Mouse (Mus musculus): ENCODE results near the gene Wdr54. TPM values are rescaled to one million over a fixed set of nuclear protein-coding genes. Genes with fewer than 3 reads are reported as not detected.
A peak's percentile ranks its signal among the peaks of the same experiment; 100 is the strongest.

The Wdr54 gene
- polyA plus RNA-seq, 1 experiment from 2014 or later: 0.85 TPM

DNA sequence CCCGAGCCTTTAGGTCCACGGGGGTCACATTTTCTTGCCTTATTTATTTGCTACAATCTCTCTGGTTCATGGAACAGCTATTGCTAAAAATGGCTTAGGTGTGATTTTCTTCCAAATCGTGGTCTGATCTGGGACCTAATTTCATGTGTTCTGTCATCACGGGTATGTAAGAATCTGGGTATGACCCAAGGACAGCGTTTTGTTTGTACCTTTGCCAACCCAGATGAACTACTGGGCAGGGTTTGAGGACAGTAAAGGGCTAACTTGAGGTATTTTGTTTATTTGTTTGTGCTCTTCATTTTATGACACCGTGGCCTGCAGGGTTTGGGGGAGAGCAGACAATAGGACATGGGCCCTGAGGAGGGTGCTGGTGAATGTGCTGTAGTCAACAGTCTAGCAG, 24.4 kb upstream of the Wdr54 start:
- Histone ChIP-seq H3K9me3 (replicated peaks; ENCODE audit: control insufficient read depth, low read length) (no peaks in the 10 kb centered on the region), H3K4me3 (ENCODE audit: low read depth, low read length) (no peak overlapping the region), H3K27ac (ENCODE audit: low read length) (no peak overlapping the region), H3K4me1 (ENCODE audit: control insufficient read depth, low read depth, low read length) (peaks cover under 1% of the 10 kb centered on the region), H3K27me3 (ENCODE audit: control insufficient read depth, insufficient read depth, low read depth, low read length) (no peaks in the 10 kb centered on the region), H3K9ac (ENCODE audit: low read depth, low read length) (no peak overlapping the region), H3K36me3 (ENCODE audit: control insufficient read depth, insufficient read depth) (peaks cover 2% of the 10 kb centered on the region), H3K4me2 (ENCODE audit: low read depth, low read length) (no peak overlapping the region)
- 53% methylated on average over 6 of the region's 6 CpGs for WGBS (ENCODE audit: insufficient replicate concordance)
- no peak for ATAC-seq (ENCODE audit: low read depth)

- H3K9ac ChIP-seq (ENCODE audit: low read depth, low read length): no peak overlapping the region
- peaks cover 2% of the 10 kb centered on the region for H3K36me3 ChIP-seq (ENCODE audit: control insufficient read depth, insufficient read depth)
- no peak overlapping the region for H3K4me2 ChIP-seq (ENCODE audit: low read depth, low read length)
- H3K4me1 ChIP-seq (ENCODE audit: control insufficient read depth, low read depth, low read length): no peaks in the 10 kb centered on the region; the same call in 1 of the 2 replicates
- no peaks in the 10 kb centered on the region for H3K27me3 ChIP-seq (ENCODE audit: control insufficient read depth, insufficient read depth, low read depth, low read length)
- 55% methylated on average over 12 of the region's 12 CpGs for WGBS (ENCODE audit: insufficient replicate concordance)
- H3K4me3 ChIP-seq (ENCODE audit: low read depth, low read length): no peak overlapping the region
- H3K27ac ChIP-seq (ENCODE audit: low read length): no peak overlapping the region
- ATAC-seq (ENCODE audit: low read depth): 0 out of 2 replicates have a peak, but pooled peaks have one; percentile 19
- H3K9me3 ChIP-seq (replicated peaks; ENCODE audit: control insufficient read depth, low read length): no peaks in the 10 kb centered on the region
Observed at GRCm38 (mm10) chr6:83179390-83180117, 23.4 kb upstream of the Wdr54 start.

DNA sequence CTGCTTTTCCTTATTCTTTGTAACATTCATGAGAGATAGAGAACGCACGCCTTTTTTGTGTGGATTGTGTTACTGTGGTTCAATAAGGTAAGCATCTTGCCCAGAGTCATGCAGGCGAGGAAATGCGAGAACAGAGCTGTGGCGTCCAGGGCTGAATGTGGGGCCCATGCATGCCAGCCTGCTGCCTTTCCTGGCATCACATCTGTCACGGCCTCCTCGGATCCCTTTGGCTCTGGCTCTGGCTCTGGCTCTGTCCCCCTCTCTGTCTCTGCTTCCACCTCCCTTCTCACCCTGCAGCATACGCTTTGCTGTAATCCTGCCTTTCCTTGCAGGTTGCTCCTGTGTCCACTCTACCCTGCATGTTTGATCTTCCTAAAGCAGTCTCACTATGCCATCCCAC, 19.8 kb upstream of the Wdr54 start:
- WGBS (ENCODE audit: insufficient replicate concordance): 77% methylated on average over 8 of the region's 8 CpGs
- Histone ChIP-seq H3K4me2 (ENCODE audit: low read depth, low read length) (no peak overlapping the region), H3K27ac (ENCODE audit: low read length) (no peak overlapping the region), H3K36me3 (ENCODE audit: control insufficient read depth, insufficient read depth) (no peaks in the 10 kb centered on the region), H3K4me1 (ENCODE audit: control insufficient read depth, low read depth, low read length) (no peaks in the 10 kb centered on the region; the same call in 1 of the 2 replicates), H3K9me3 (replicated peaks; ENCODE audit: control insufficient read depth, low read length) (no peaks in the 10 kb centered on the region), H3K9ac (ENCODE audit: low read depth, low read length) (no peak overlapping the region), H3K4me3 (ENCODE audit: low read depth, low read length) (no peak overlapping the region), H3K27me3 (ENCODE audit: control insufficient read depth, insufficient read depth, low read depth, low read length) (no peaks in the 10 kb centered on the region)
- no peak for ATAC-seq (ENCODE audit: low read depth)

DNA sequence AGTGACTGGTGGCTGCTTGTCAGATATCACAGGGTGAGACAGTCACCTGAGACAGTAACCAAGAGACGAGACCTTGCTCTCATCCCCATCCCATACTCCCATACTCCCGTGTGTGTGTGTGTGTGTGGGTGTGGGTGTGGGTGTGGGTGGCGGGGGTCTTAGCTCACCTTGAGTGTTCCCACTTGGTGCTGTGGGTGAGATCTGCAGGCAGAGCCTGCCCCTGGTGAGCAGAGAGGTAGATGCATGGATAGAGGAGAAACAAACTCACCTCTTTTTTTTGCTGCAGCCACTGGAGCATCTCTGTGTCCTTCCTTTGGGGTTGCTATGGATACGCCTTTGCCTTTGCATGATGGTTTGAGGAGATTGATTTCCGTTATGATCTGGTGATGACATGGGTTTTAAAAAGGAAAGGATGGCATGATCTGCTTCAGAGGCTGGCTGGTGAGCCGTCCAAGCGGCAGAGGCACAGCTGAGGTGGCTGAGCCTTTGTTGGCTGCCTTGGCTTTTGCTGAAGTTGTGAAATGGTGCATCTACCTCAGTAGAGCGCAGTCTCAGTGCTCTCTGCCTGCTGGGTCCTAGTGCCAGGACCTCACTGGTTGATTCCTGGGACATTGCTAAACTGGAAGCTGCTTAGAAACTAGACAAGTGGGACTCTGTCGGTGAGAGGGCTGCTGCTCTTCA, 16.2 kb upstream of the Wdr54 start:
- no peak overlapping the region for H3K27ac ChIP-seq (ENCODE audit: low read length)
- no peaks in the 10 kb centered on the region for H3K36me3 ChIP-seq (ENCODE audit: control insufficient read depth, insufficient read depth)
- H3K9me3 ChIP-seq (replicated peaks; ENCODE audit: control insufficient read depth, low read length): no peaks in the 10 kb centered on the region
- no peak for ATAC-seq (ENCODE audit: low read depth)
- H3K27me3 ChIP-seq (ENCODE audit: control insufficient read depth, insufficient read depth, low read depth, low read length): no peaks in the 10 kb centered on the region
- no peak overlapping the region for H3K4me3 ChIP-seq (ENCODE audit: low read depth, low read length)
- H3K4me1 ChIP-seq (ENCODE audit: control insufficient read depth, low read depth, low read length): peaks cover 3% of the 10 kb centered on the region
- no peak overlapping the region for H3K4me2 ChIP-seq (ENCODE audit: low read depth, low read length)
- WGBS (ENCODE audit: insufficient replicate concordance): 61% methylated on average over 9 of the region's 9 CpGs
- no peak overlapping the region for H3K9ac ChIP-seq (ENCODE audit: low read depth, low read length)

GRCm38 (mm10) chr6:83171063-83171462, 14.9 kb upstream of the Wdr54 start:
- H3K27ac ChIP-seq (ENCODE audit: low read length): no peak overlapping the region
- H3K9me3 ChIP-seq (replicated peaks; ENCODE audit: control insufficient read depth, low read length): no peaks in the 10 kb centered on the region
- no peaks in the 10 kb centered on the region for H3K36me3 ChIP-seq (ENCODE audit: control insufficient read depth, insufficient read depth)
- no peak overlapping the region for H3K9ac ChIP-seq (ENCODE audit: low read depth, low read length)
- peaks cover 12% of the 10 kb centered on the region for H3K4me1 ChIP-seq (ENCODE audit: control insufficient read depth, low read depth, low read length)
- H3K27me3 ChIP-seq (ENCODE audit: control insufficient read depth, insufficient read depth, low read depth, low read length): no peaks in the 10 kb centered on the region
- no peak for ATAC-seq (ENCODE audit: low read depth)
- no peak overlapping the region for H3K4me2 ChIP-seq (ENCODE audit: low read depth, low read length)
- H3K4me3 ChIP-seq (ENCODE audit: low read depth, low read length): no peak overlapping the region
- WGBS (ENCODE audit: insufficient replicate concordance): 74% methylated on average over 5 of the region's 5 CpGs

DNA sequence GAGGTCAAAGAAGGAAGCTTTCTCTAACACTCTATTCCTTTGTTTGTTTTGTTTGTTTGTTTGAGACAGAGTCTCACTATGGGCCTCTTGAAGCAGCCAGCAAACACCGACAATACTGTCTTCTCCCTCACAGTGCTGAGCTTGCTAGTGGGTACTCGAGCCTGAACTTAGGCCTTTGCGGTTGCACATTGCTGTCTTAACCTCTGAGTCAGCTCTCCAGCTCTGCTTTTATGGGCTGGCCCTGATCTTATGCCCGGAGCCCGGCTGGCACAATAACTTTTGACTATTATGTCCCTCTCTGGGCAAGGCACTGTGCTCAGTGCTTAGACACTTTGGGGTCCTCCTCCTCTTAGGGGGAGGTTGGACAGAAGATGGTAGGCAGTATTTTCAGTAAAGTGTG, 13.7 kb upstream of the Wdr54 start:
- Histone ChIP-seq H3K9me3 (replicated peaks; ENCODE audit: control insufficient read depth, low read length) (no peaks in the 10 kb centered on the region), H3K4me2 (ENCODE audit: low read depth, low read length) (no peak overlapping the region), H3K36me3 (ENCODE audit: control insufficient read depth, insufficient read depth) (no peaks in the 10 kb centered on the region), H3K9ac (ENCODE audit: low read depth, low read length) (no peak overlapping the region), H3K4me3 (ENCODE audit: low read depth, low read length) (no peak overlapping the region), H3K4me1 (ENCODE audit: control insufficient read depth, low read depth, low read length) (peaks cover 17% of the 10 kb centered on the region), H3K27me3 (ENCODE audit: control insufficient read depth, insufficient read depth, low read depth, low read length) (no peaks in the 10 kb centered on the region), H3K27ac (ENCODE audit: low read length) (no peak overlapping the region)
- ATAC-seq (ENCODE audit: low read depth): no peak
- 78% methylated on average over 5 of the region's 5 CpGs for WGBS (ENCODE audit: insufficient replicate concordance)

DNA sequence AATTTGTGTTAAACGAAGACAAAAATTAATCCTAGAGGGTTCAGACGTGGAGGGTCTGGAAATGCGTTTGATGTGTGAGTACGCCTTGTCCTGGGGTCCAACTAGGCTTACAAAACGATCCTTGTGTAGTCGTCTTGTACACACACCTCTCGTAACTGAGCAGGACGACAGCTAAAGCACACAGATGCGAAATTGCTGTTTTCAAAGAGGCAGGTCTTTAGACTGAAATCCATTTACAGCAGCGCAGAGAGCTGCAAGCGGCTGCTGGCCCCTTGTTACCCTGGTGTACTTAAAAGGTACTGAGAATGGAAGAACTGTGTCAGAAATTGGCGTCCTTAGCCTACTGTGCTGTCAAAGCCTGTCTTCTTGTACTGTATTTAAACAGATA, 10.0 kb upstream of the Wdr54 start:
- Histone ChIP-seq H3K4me3 (ENCODE audit: low read depth, low read length) (peak overlapping the region; percentile 95), H3K4me1 (ENCODE audit: control insufficient read depth, low read depth, low read length) (peaks cover 23% of the 10 kb centered on the region), H3K27me3 (ENCODE audit: control insufficient read depth, insufficient read depth, low read depth, low read length) (peaks cover 18% of the 10 kb centered on the region), H3K9me3 (replicated peaks; ENCODE audit: control insufficient read depth, low read length) (no peaks in the 10 kb centered on the region), H3K36me3 (ENCODE audit: control insufficient read depth, insufficient read depth) (no peaks in the 10 kb centered on the region), H3K27ac (ENCODE audit: low read length) (peak overlapping the region; percentile 88), H3K4me2 (ENCODE audit: low read depth, low read length) (peak overlapping the region; percentile 88), H3K9ac (ENCODE audit: low read depth, low read length) (peak overlapping the region; percentile 99)
- peak; percentile 1; the same call in 1 of the 2 replicates for ATAC-seq (ENCODE audit: low read depth)
- WGBS (ENCODE audit: insufficient replicate concordance): under 1% methylated on average over 12 of the region's 12 CpGs

DNA sequence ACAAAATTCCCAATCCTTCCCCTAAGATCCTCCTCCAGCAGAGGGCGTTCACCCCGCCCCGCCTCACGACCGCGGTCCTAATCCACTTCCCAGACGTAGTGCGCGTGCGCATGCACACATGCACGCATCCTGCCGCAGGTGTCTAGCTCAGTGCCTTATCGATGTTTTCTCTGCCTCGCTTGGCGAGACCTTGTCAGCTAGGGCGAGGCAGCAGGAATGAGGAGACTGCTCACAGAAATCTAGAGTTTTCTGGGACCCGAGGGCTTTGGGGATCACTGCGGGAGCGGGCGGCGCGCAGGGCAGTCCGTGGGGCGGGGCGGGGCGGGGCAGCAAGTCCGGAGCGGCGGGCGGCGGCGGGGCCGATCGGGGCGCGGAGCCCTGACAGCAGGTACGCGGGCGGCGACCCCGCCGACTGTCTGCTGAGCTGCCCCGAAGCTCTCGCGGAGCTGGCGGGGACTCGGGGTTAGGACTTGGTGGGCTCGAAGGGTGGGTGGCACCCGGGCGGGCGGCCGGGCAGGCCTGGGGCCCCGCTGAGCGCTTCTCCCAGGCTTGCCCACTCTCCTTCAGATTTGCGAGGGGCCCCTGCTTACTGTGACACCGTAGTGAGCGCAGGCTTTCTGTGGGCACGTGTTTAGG, 9.5 kb upstream of the Wdr54 start, which contains the start of gene Dctn1:
TSS of gene Dctn1 (plus strand) at position 314 of the 636 bp plus-strand sequence.
- peak within 1 kb of the TSS; percentile 88 for H3K4me2 ChIP-seq (ENCODE audit: low read depth, low read length)
- H3K9me3 ChIP-seq (replicated peaks; ENCODE audit: control insufficient read depth, low read length): no peaks in the 10 kb centered on the region
- H3K27ac ChIP-seq (ENCODE audit: low read length): peak within 1 kb of the TSS; percentile 88
- H3K36me3 ChIP-seq (ENCODE audit: control insufficient read depth, insufficient read depth): no peaks in the 10 kb centered on the region
- WGBS (ENCODE audit: insufficient replicate concordance): 0% methylated on average over 57 of the region's 58 CpGs
- H3K9ac ChIP-seq (ENCODE audit: low read depth, low read length): peak within 1 kb of the TSS; percentile 99
- ATAC-seq (ENCODE audit: low read depth): peak; percentile 88
- peaks cover 24% of the 10 kb centered on the region for H3K27me3 ChIP-seq (ENCODE audit: control insufficient read depth, insufficient read depth, low read depth, low read length)
- peak within 1 kb of the TSS; percentile 95 for H3K4me3 ChIP-seq (ENCODE audit: low read depth, low read length)
- H3K4me1 ChIP-seq (ENCODE audit: control insufficient read depth, low read depth, low read length): peaks cover 23% of the 10 kb centered on the region

Data from liver, embryonic 16.5 days (tissue).